Mouse (Mus musculus): ENCODE data around the gene Fmo5. TPM values are rescaled to one million over a fixed set of nuclear protein-coding genes. Genes with fewer than 3 reads are reported as not detected.

The Fmo5 gene
- 2.3 and 2.8 TPM in 2 replicates for polyA plus RNA-seq (2012; rRNA removed)

- DNase-seq, result no peak
- H3K4me3 ChIP-seq (replicated peaks; ENCODE audit: insufficient read depth, low read depth, low read length), result peak within 1 kb of the TSS; percentile 27
- no peaks in the 10 kb centered on the region for H3K27me3 ChIP-seq (ENCODE audit: control insufficient read depth, insufficient read depth, low read length)
- H3K27ac ChIP-seq (ENCODE audit: insufficient read depth, low read length), result no peak within 1 kb of the TSS
- 10% methylated on average over 18 of the region's 18 CpGs for WGBS
- TF ChIP-seq CTCF (IDR thresholded peaks at IDR 0.05; ENCODE audit: borderline replicate concordance, insufficient read depth, low read depth, low read length), result no peak
- TF ChIP-seq POLR2A (IDR thresholded peaks at IDR 0.05; ENCODE audit: borderline replicate concordance, insufficient read depth, low read length), result no peak
- no peaks in the 10 kb centered on the region for H3K4me1 ChIP-seq (ENCODE audit: control insufficient read depth, insufficient read depth, low read length)
These were observed at the start of gene Fmo5 for GRCm38 (mm10) chr3:97628391-97629001. Gene Fmo5 (plus strand): TSS chr3:97628804.

GRCm38 (mm10) chr3:97585383-97586160 lies 43.0 kb upstream of the Fmo5 start:
- Histone ChIP-seq H3K4me1 (ENCODE audit: control insufficient read depth, insufficient read depth, low read length) (no peaks in the 10 kb centered on the region), H3K27me3 (ENCODE audit: control insufficient read depth, insufficient read depth, low read length) (no peaks in the 10 kb centered on the region), H3K4me3 (replicated peaks; ENCODE audit: insufficient read depth, low read depth, low read length) (no peak overlapping the region), H3K27ac (ENCODE audit: insufficient read depth, low read length) (no peak overlapping the region)
- peak; percentile 64 to 69 for DNase-seq
- peak; percentile 77 for TF ChIP-seq CTCF (IDR thresholded peaks at IDR 0.05; ENCODE audit: borderline replicate concordance, insufficient read depth, low read depth, low read length)
- TF ChIP-seq POLR2A (IDR thresholded peaks at IDR 0.05; ENCODE audit: borderline replicate concordance, insufficient read depth, low read length), result no peak
- 69% methylated on average over 18 of the region's 18 CpGs for WGBS

- Histone ChIP-seq H3K4me1 (ENCODE audit: control insufficient read depth, insufficient read depth, low read length) (no peaks in the 10 kb centered on the region), H3K27me3 (ENCODE audit: control insufficient read depth, insufficient read depth, low read length) (no peaks in the 10 kb centered on the region), H3K27ac (ENCODE audit: insufficient read depth, low read length) (no peak overlapping the region), H3K4me3 (replicated peaks; ENCODE audit: insufficient read depth, low read depth, low read length) (no peak overlapping the region)
- 86% methylated on average over 9 of the region's 9 CpGs for WGBS
- no peak for DNase-seq
- TF ChIP-seq POLR2A (IDR thresholded peaks at IDR 0.05; ENCODE audit: borderline replicate concordance, insufficient read depth, low read length), result no peak
- no peak for TF ChIP-seq CTCF (IDR thresholded peaks at IDR 0.05; ENCODE audit: borderline replicate concordance, insufficient read depth, low read depth, low read length)
These were observed 40.9 kb upstream of the Fmo5 start for GRCm38 (mm10) chr3:97587656-97588055.

GRCm38 (mm10) chr3:97590699-97591098 lies 37.9 kb upstream of the Fmo5 start:
- Histone ChIP-seq H3K4me1 (ENCODE audit: control insufficient read depth, insufficient read depth, low read length) (no peaks in the 10 kb centered on the region), H3K4me3 (replicated peaks; ENCODE audit: insufficient read depth, low read depth, low read length) (no peak overlapping the region), H3K27ac (ENCODE audit: insufficient read depth, low read length) (no peak overlapping the region), H3K27me3 (ENCODE audit: control insufficient read depth, insufficient read depth, low read length) (no peaks in the 10 kb centered on the region)
- no peak for DNase-seq
- 42% methylated on average over 8 of the region's 8 CpGs for WGBS
- TF ChIP-seq POLR2A (IDR thresholded peaks at IDR 0.05; ENCODE audit: borderline replicate concordance, insufficient read depth, low read length), result no peak
- TF ChIP-seq CTCF (IDR thresholded peaks at IDR 0.05; ENCODE audit: borderline replicate concordance, insufficient read depth, low read depth, low read length), result no peak

GRCm38 (mm10) chr3:97593089-97593488 lies 35.5 kb upstream of the Fmo5 start:
- WGBS, result 74% methylated on average over 5 of the region's 5 CpGs
- Histone ChIP-seq H3K27me3 (ENCODE audit: control insufficient read depth, insufficient read depth, low read length) (no peaks in the 10 kb centered on the region), H3K4me1 (ENCODE audit: control insufficient read depth, insufficient read depth, low read length) (no peaks in the 10 kb centered on the region), H3K27ac (ENCODE audit: insufficient read depth, low read length) (no peak overlapping the region), H3K4me3 (replicated peaks; ENCODE audit: insufficient read depth, low read depth, low read length) (no peak overlapping the region)
- no peak for TF ChIP-seq POLR2A (IDR thresholded peaks at IDR 0.05; ENCODE audit: borderline replicate concordance, insufficient read depth, low read length)
- TF ChIP-seq CTCF (IDR thresholded peaks at IDR 0.05; ENCODE audit: borderline replicate concordance, insufficient read depth, low read depth, low read length), result no peak
- no peak for DNase-seq

- DNase-seq, result no peak
- H3K27me3 ChIP-seq (ENCODE audit: control insufficient read depth, insufficient read depth, low read length), result no peaks in the 10 kb centered on the region
- H3K4me3 ChIP-seq (replicated peaks; ENCODE audit: insufficient read depth, low read depth, low read length), result no peak overlapping the region
- H3K27ac ChIP-seq (ENCODE audit: insufficient read depth, low read length), result no peak overlapping the region
- TF ChIP-seq POLR2A (IDR thresholded peaks at IDR 0.05; ENCODE audit: borderline replicate concordance, insufficient read depth, low read length), result no peak
- TF ChIP-seq CTCF (IDR thresholded peaks at IDR 0.05; ENCODE audit: borderline replicate concordance, insufficient read depth, low read depth, low read length), result no peak
- WGBS, result 94% methylated on average over 13 of the region's 13 CpGs
- H3K4me1 ChIP-seq (ENCODE audit: control insufficient read depth, insufficient read depth, low read length), result no peaks in the 10 kb centered on the region
These were observed 34.5 kb upstream of the Fmo5 start for GRCm38 (mm10) chr3:97594140-97594539.

GRCm38 (mm10) chr3:97595066-97595465 lies 33.5 kb upstream of the Fmo5 start:
- TF ChIP-seq POLR2A (IDR thresholded peaks at IDR 0.05; ENCODE audit: borderline replicate concordance, insufficient read depth, low read length) (no peak), CTCF (IDR thresholded peaks at IDR 0.05; ENCODE audit: borderline replicate concordance, insufficient read depth, low read depth, low read length) (no peak)
- Histone ChIP-seq H3K4me1 (ENCODE audit: control insufficient read depth, insufficient read depth, low read length) (no peaks in the 10 kb centered on the region), H3K27ac (ENCODE audit: insufficient read depth, low read length) (no peak overlapping the region), H3K27me3 (ENCODE audit: control insufficient read depth, insufficient read depth, low read length) (no peaks in the 10 kb centered on the region), H3K4me3 (replicated peaks; ENCODE audit: insufficient read depth, low read depth, low read length) (no peak overlapping the region)
- DNase-seq, result no peak
- WGBS, result 93% methylated on average over 6 of the region's 6 CpGs

GRCm38 (mm10) chr3:97596796-97597195 lies 31.8 kb upstream of the Fmo5 start:
- Histone ChIP-seq H3K4me1 (ENCODE audit: control insufficient read depth, insufficient read depth, low read length) (no peaks in the 10 kb centered on the region), H3K27me3 (ENCODE audit: control insufficient read depth, insufficient read depth, low read length) (no peaks in the 10 kb centered on the region), H3K27ac (ENCODE audit: insufficient read depth, low read length) (no peak overlapping the region), H3K4me3 (replicated peaks; ENCODE audit: insufficient read depth, low read depth, low read length) (no peak overlapping the region)
- 88% methylated on average over 8 of the region's 8 CpGs for WGBS
- no peak for DNase-seq
- TF ChIP-seq CTCF (IDR thresholded peaks at IDR 0.05; ENCODE audit: borderline replicate concordance, insufficient read depth, low read depth, low read length) (no peak), POLR2A (IDR thresholded peaks at IDR 0.05; ENCODE audit: borderline replicate concordance, insufficient read depth, low read length) (no peak)

All from cerebellum, adult 2 months (tissue).